Mouse (Mus musculus): ENCODE results near the gene Ifit2.

DNA sequence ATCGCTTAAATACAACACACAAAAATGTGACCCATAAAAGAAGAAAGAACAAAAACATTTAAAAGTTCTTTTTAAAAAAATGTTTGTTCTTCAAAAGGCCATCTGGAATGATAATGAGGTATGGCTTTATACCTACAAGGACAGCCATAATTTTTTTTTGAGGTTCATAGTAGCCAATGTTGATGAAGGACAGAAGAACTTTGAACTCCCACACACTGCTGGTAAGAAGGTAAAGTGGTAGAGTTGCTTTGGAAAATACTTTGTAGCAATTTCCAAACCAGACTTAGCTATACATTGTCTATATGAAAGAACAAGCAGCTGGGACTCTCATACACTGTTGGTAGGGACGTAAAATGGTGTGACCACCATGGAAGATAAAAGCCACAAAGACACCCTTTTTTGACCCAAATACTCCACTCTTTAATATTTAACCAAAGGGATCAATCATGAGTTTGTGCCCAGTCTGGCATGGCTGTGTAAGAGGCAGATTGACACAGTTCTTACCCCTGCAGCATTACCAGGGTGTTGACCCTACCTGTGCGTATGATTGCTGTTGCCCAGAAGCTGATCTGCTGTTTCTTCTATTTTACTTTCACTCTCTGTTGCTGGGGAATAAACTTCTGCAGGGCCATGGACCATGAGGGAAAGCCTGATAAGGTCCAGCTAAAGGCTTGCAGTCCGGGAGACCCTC is 18.3 kb upstream of the Ifit2 start:
- no peak for TF ChIP-seq TAL1 (IDR thresholded peaks at IDR 0.05; ENCODE audit: low read length)
- TF ChIP-seq GATA1 (IDR thresholded peaks at IDR 0.05; ENCODE audit: low read length), result no peak

Measured in erythroblast, embryonic 14.5 days (primary cell).